In the genomic region with DNA sequence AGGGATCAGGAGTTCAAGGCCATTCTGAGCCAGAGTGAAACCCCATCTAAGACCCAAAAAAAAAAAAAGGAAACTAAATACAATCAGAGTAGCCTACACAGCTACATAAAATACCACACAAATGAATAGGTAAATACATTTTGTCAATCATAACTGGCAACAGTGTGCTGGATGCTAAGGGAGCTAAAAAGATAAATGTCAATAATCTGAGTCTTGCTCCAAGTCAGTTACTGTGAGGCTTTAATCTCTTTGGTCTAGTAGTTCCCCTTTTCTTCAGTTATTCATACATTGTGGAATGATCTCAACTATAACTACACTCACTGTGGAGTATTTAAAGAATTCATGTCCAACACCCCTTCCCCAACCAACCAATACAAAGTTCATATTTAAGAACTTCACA, we compare ENCODE assay signal across 31 mouse cellular contexts. TPM values are rescaled to one million over a fixed set of nuclear protein-coding genes. Genes with fewer than 3 reads are reported as not detected.
DNase-seq lines count a peak whose midpoint lies in the region; ATAC-seq lines count a peak whose summit lies in the region.
"Had no signal": no experiment of that assay in that cellular context is flagged by ENCODE, and none has a peak within 500 bp of the region (broad histone marks: within the 10 kb centered on the region; RNA-seq: fewer than 3 reads in every experiment).

No protein-coding gene starts in this region.

- H3K27me3 ChIP-seq in liver, embryonic 13.5 days, result no peaks in the 10 kb centered on the region
- no peaks in the 10 kb centered on the region for H3K27me3 ChIP-seq in liver, embryonic 16.5 days (ENCODE audit: control insufficient read depth, insufficient read depth, low read depth, low read length)
- H3K27me3 ChIP-seq: embryonic facial prominence, embryonic 13.5 days; forebrain, embryonic 13.5 days; heart, embryonic 12.5 days; heart, embryonic 15.5 days; Patski had no signal

- intact Hi-C loops in gastrocnemius, postnatal 14 days (cut with DNase I; ENCODE audit: low total_unique reads), result no loop called here

- H3K27ac ChIP-seq in liver, embryonic 13.5 days, result peak overlapping the region; percentile 91
- peak overlapping the region; percentile 81 for H3K27ac ChIP-seq in liver, embryonic 16.5 days (ENCODE audit: low read length)
- H3K27ac ChIP-seq: embryonic facial prominence, embryonic 10.5 days; embryonic facial prominence, embryonic 13.5 days; forebrain, embryonic 10.5 days; forebrain, embryonic 13.5 days; gastrocnemius, adult 2 months; heart, embryonic 15.5 days; hindbrain, embryonic 14.5 days; hindbrain, postnatal 0 days had no signal

- H3K4me1 ChIP-seq in liver, embryonic 13.5 days (replicated peaks), result peaks cover 80% of the 10 kb centered on the region
- H3K4me1 ChIP-seq in liver, embryonic 16.5 days (ENCODE audit: control insufficient read depth, low read depth, low read length), result peaks cover 58% of the 10 kb centered on the region
- H3K4me1 ChIP-seq: embryonic facial prominence, embryonic 10.5 days; embryonic facial prominence, embryonic 13.5 days; forebrain, embryonic 10.5 days; forebrain, embryonic 13.5 days; heart, embryonic 15.5 days had no signal

- H3K4me3 ChIP-seq in liver, embryonic 13.5 days (replicated peaks), result no peak overlapping the region
- H3K4me3 ChIP-seq in liver, embryonic 16.5 days (ENCODE audit: low read depth, low read length), result no peak overlapping the region
- H3K4me3 ChIP-seq: embryonic facial prominence, embryonic 10.5 days; embryonic facial prominence, embryonic 13.5 days; erythroblast, embryonic 14.5 days; forebrain, embryonic 10.5 days; forebrain, embryonic 13.5 days; gastrocnemius, adult 2 months; heart, embryonic 12.5 days; heart, embryonic 15.5 days had no signal

- peak; percentile 55 for DNase-seq in MEL-GATA-1-ER (ENCODE audit: extremely low read depth, low read depth)
- DNase-seq in liver, embryonic 13.5 days, result no peak
- DNase-seq in gastrocnemius, postnatal 14 days, result no peak
- DNase-seq in adrenal gland, adult (ENCODE audit: inconsistent age in 2 of 2, low spot score in 1 of 2), result no peak
- DNase-seq in kidney, postnatal 25 days, result no peak
- DNase-seq: adrenal gland, adult 2 months; adrenal gland, postnatal 14 days; cerebellum, adult 11 months; cerebellum, adult 2 months; cerebellum, postnatal 10 days; cerebellum, postnatal 36 days; embryo, embryonic 11 days; gastrocnemius, adult 2 months; gastrocnemius, postnatal 25 days; heart, adult 18-20 months; heart, postnatal 10 days; heart, postnatal 4 days had no signal

- H3K9ac ChIP-seq in liver, embryonic 13.5 days, result peak overlapping the region; percentile 46; the same call in 1 of the 2 replicates
- peak overlapping the region; percentile 19; the same call in 1 of the 2 replicates for H3K9ac ChIP-seq in liver, embryonic 16.5 days (ENCODE audit: low read depth, low read length)
- H3K9ac ChIP-seq: embryonic facial prominence, embryonic 13.5 days; forebrain, embryonic 13.5 days; heart, embryonic 12.5 days; heart, embryonic 15.5 days; hindbrain, embryonic 14.5 days had no signal

- H3K4me2 ChIP-seq in liver, embryonic 13.5 days, result no peak overlapping the region
- H3K4me2 ChIP-seq in liver, embryonic 16.5 days (ENCODE audit: low read depth, low read length), result no peak overlapping the region
- H3K4me2 ChIP-seq: embryonic facial prominence, embryonic 13.5 days; forebrain, embryonic 13.5 days; heart, embryonic 12.5 days; heart, embryonic 15.5 days; hindbrain, embryonic 14.5 days had no signal

- no peaks in the 10 kb centered on the region for H3K9me3 ChIP-seq in liver, embryonic 13.5 days (replicated peaks)
- no peaks in the 10 kb centered on the region for H3K9me3 ChIP-seq in liver, embryonic 16.5 days (replicated peaks; ENCODE audit: control insufficient read depth, low read length)
- H3K9me3 ChIP-seq: embryonic facial prominence, embryonic 10.5 days; embryonic facial prominence, embryonic 13.5 days; forebrain, embryonic 10.5 days; forebrain, embryonic 13.5 days; heart, embryonic 12.5 days; heart, embryonic 15.5 days had no signal

- no peak for ATAC-seq in liver, embryonic 13.5 days (ENCODE audit: low read depth)
- no peak for ATAC-seq in liver, embryonic 16.5 days (ENCODE audit: low read depth)
- ATAC-seq: CD4-positive, CD25-positive, alpha-beta regulatory T cell, adult 4 months; forebrain, embryonic 13.5 days; forebrain, embryonic 16.5 days; hindbrain, postnatal 0 days; inflammation-experienced regulatory T-cells, adult 6 months; Patski had no signal

- H3K36me3 ChIP-seq in liver, embryonic 13.5 days, result peaks cover 12% of the 10 kb centered on the region
- peaks cover 8% of the 10 kb centered on the region for H3K36me3 ChIP-seq in liver, embryonic 16.5 days (ENCODE audit: control insufficient read depth, insufficient read depth)

RNA-seq across cellular contexts. Expression of gene Usp32, which starts 30.0 kb away (rescaled TPM):
- polyA plus RNA-seq in liver, embryonic 13.5 days (2015; fragmentation: Nextera tagmentation; extraction: Ambion mirVana), result 9.7 and 10.0 TPM in 2 replicates
- 11.4 and 12.2 TPM in 2 replicates for polyA plus RNA-seq in liver, embryonic 16.5 days (2015; fragmentation: Nextera tagmentation; extraction: Ambion mirVana)
- 1 to 10 TPM; 8.6 to 9.1 TPM for total RNA-seq in gastrocnemius, postnatal 14 days (2021)
